Mouse (Mus musculus) forebrain, embryonic 15.5 days (tissue): ENCODE measurements around the gene Plekha5. TPM values are rescaled to one million over a fixed set of nuclear protein-coding genes. Genes with fewer than 3 reads are reported as not detected.
"Not testable (repeated sequence)": the region's sequence is repeated elsewhere in the genome, so short reads cannot be mapped to it uniquely, and the experiment has no call there.

Source experiments
- ATAC-seq: fragments of 200-750 bp; cut with Nextera tagmentation; replicated peaks from 2 replicates; pipeline ENCODE4 v1.8.0; 2017; ENCODE audit warnings: mild to moderate bottlenecking, moderate TSS enrichment, moderate library complexity
- H3K27ac ChIP-seq: fragments of 300-500 bp; sonication (generic); replicated peaks from 2 replicates; pipeline ENCODE4 v1.5.1; 2015; ENCODE audit warnings: mild to moderate bottlenecking, inconsistent platforms
- H3K27me3 ChIP-seq: fragments of 300-500 bp; sonication (generic); 2 replicates; pipeline ENCODE4 v1.6.1; 2015; ENCODE audit warnings: inconsistent platforms
- H3K36me3 ChIP-seq: fragments of 300-500 bp; sonication (generic); 2 replicates; pipeline ENCODE4 v1.6.1; 2015; ENCODE audit warnings: mild to moderate bottlenecking, inconsistent platforms
- H3K4me1 ChIP-seq: fragments of 300-500 bp; sonication (generic); 2 replicates; pipeline ENCODE4 v1.6.1; 2015; ENCODE audit warnings: inconsistent platforms
- H3K4me2 ChIP-seq: fragments of 300-500 bp; sonication (generic); replicated peaks from 2 replicates; pipeline ENCODE4 v1.6.1; 2015; ENCODE audit warnings: mild to moderate bottlenecking, inconsistent platforms
- H3K4me3 ChIP-seq: fragments of 300-500 bp; sonication (generic); 2 replicates; pipeline ENCODE4 v1.5.1; 2015; ENCODE audit warnings: mild to moderate bottlenecking, inconsistent platforms
- H3K9ac ChIP-seq: fragments of 300-500 bp; sonication (generic); replicated peaks from 2 replicates; pipeline ENCODE4 v1.6.1; 2015; ENCODE audit warnings: mild to moderate bottlenecking, inconsistent platforms
- H3K9me3 ChIP-seq: fragments of 300-500 bp; sonication (generic); 2 replicates; pipeline ENCODE4 v1.6.1; 2016; ENCODE audit warnings: inconsistent platforms
- WGBS: fragments of 180-500 bp; shearing (Covaris S2); methylation state at CpG from one replicate; pipeline ENCODE4 v1.1.7; 2015; ENCODE audit warnings: mixed read lengths; 5-methylcytosine and 5-hydroxymethylcytosine counted together
- polyA plus RNA-seq: library from polyadenylated mRNA; unstranded; fragments of >200 nt; fragmentation: Nextera tagmentation; extraction: Ambion mirVana; gene quantifications from 2 replicates; pipeline ENCODE4 v1.2.1, GENCODE M21; 2015

The Plekha5 gene
- polyA plus RNA-seq, 1 experiment from 2014 or later: 32.7 TPM

- no peak overlapping the region for H3K9ac ChIP-seq
- H3K36me3 ChIP-seq: no peaks in the 10 kb centered on the region
- H3K4me3 ChIP-seq: no peak overlapping the region
- ATAC-seq: no peak
- H3K4me1 ChIP-seq: no peaks in the 10 kb centered on the region
- no peaks in the 10 kb centered on the region for H3K9me3 ChIP-seq
- no peaks in the 10 kb centered on the region for H3K27me3 ChIP-seq
- no peak overlapping the region for H3K27ac ChIP-seq
- no peak overlapping the region for H3K4me2 ChIP-seq
- WGBS: 81% methylated on average over 3 of the region's 3 CpGs
Measured at GRCm38 (mm10) chr6:140498074-140498473, 74.2 kb downstream of the Plekha5 start.

- Histone ChIP-seq H3K27ac (no peak overlapping the region), H3K4me1 (no peaks in the 10 kb centered on the region), H3K9me3 (no peaks in the 10 kb centered on the region), H3K4me2 (no peak overlapping the region), H3K9ac (no peak overlapping the region), H3K36me3 (no peaks in the 10 kb centered on the region), H3K27me3 (no peaks in the 10 kb centered on the region), H3K4me3 (no peak overlapping the region)
- ATAC-seq: no peak
- 71% methylated on average over 4 of the region's 4 CpGs for WGBS
Measured at GRCm38 (mm10) chr6:140498958-140499357, 75.1 kb downstream of the Plekha5 start.

- ATAC-seq, H3K4me3 ChIP-seq, H3K4me2 ChIP-seq, H3K27ac ChIP-seq, H3K36me3 ChIP-seq, H3K9ac ChIP-seq, H3K9me3 ChIP-seq, H3K4me1 ChIP-seq, H3K27me3 ChIP-seq: not testable (repeated sequence)
- 62% methylated on average over 1 of the region's 1 CpGs for WGBS
Measured at GRCm38 (mm10) chr6:140500829-140501228, 77.0 kb downstream of the Plekha5 start.

- Histone ChIP-seq H3K9ac (no peak overlapping the region), H3K4me1 (no peaks in the 10 kb centered on the region), H3K4me2 (no peak overlapping the region), H3K36me3 (no peaks in the 10 kb centered on the region), H3K9me3 (no peaks in the 10 kb centered on the region), H3K27ac (no peak overlapping the region), H3K4me3 (no peak overlapping the region), H3K27me3 (no peaks in the 10 kb centered on the region)
- no peak for ATAC-seq
- WGBS: 87% methylated on average over 7 of the region's 7 CpGs
Measured at GRCm38 (mm10) chr6:140501841-140502240, 78.0 kb downstream of the Plekha5 start.

- Histone ChIP-seq H3K27ac (no peak overlapping the region), H3K4me3 (no peak overlapping the region), H3K36me3 (no peaks in the 10 kb centered on the region), H3K9me3 (no peaks in the 10 kb centered on the region), H3K9ac (no peak overlapping the region), H3K27me3 (no peaks in the 10 kb centered on the region), H3K4me1 (peaks cover 6% of the 10 kb centered on the region; the same call in 1 of the 2 replicates), H3K4me2 (no peak overlapping the region)
- WGBS: 87% methylated on average over 10 of the region's 10 CpGs
- ATAC-seq: no peak
Measured at GRCm38 (mm10) chr6:140504796-140505195, 80.9 kb downstream of the Plekha5 start.

- ATAC-seq: no peak
- Histone ChIP-seq H3K27me3 (no peaks in the 10 kb centered on the region), H3K9me3 (no peaks in the 10 kb centered on the region), H3K9ac (no peak overlapping the region), H3K4me3 (no peak overlapping the region), H3K4me2 (no peak overlapping the region), H3K4me1 (peaks cover 14% of the 10 kb centered on the region), H3K36me3 (no peaks in the 10 kb centered on the region), H3K27ac (no peak overlapping the region)
- WGBS: 51% methylated on average over 3 of the region's 3 CpGs
Measured at GRCm38 (mm10) chr6:140507605-140508004, 83.8 kb downstream of the Plekha5 start.

GRCm38 (mm10) chr6:140508475-140509150 lies 84.8 kb downstream of the Plekha5 start:
- Histone ChIP-seq H3K4me1 (peaks cover 15% of the 10 kb centered on the region), H3K9ac (no peak overlapping the region), H3K27ac (no peak overlapping the region), H3K36me3 (no peaks in the 10 kb centered on the region), H3K9me3 (no peaks in the 10 kb centered on the region), H3K4me3 (no peak overlapping the region), H3K4me2 (no peak overlapping the region), H3K27me3 (no peaks in the 10 kb centered on the region)
- WGBS: 61% methylated on average over 13 of the region's 13 CpGs
- ATAC-seq: no peak

- Histone ChIP-seq H3K36me3 (no peaks in the 10 kb centered on the region), H3K27me3 (no peaks in the 10 kb centered on the region), H3K4me2 (no peak overlapping the region), H3K4me3 (no peak overlapping the region), H3K9ac (no peak overlapping the region), H3K9me3 (no peaks in the 10 kb centered on the region), H3K27ac (no peak overlapping the region), H3K4me1 (peaks cover 15% of the 10 kb centered on the region)
- 47% methylated on average over 9 of the region's 9 CpGs for WGBS
- ATAC-seq: no peak
Measured at GRCm38 (mm10) chr6:140509151-140509530, 85.3 kb downstream of the Plekha5 start.

- H3K4me3 ChIP-seq: no peak overlapping the region
- H3K9me3 ChIP-seq: no peaks in the 10 kb centered on the region
- no peak overlapping the region for H3K4me2 ChIP-seq
- 31% methylated on average over 1 of the region's 1 CpGs for WGBS
- no peaks in the 10 kb centered on the region for H3K27me3 ChIP-seq
- H3K4me1 ChIP-seq: peaks cover 22% of the 10 kb centered on the region
- no peak overlapping the region for H3K27ac ChIP-seq
- no peaks in the 10 kb centered on the region for H3K36me3 ChIP-seq
- H3K9ac ChIP-seq: no peak overlapping the region
- ATAC-seq: no peak
Measured at GRCm38 (mm10) chr6:140512016-140512415, 88.2 kb downstream of the Plekha5 start.

GRCm38 (mm10) chr6:140512427-140512826 lies 88.6 kb downstream of the Plekha5 start:
- ATAC-seq: no peak
- Histone ChIP-seq H3K9me3 (no peaks in the 10 kb centered on the region), H3K4me2 (no peak overlapping the region), H3K4me3 (no peak overlapping the region), H3K9ac (no peak overlapping the region), H3K4me1 (peaks cover 22% of the 10 kb centered on the region), H3K27ac (no peak overlapping the region), H3K27me3 (no peaks in the 10 kb centered on the region), H3K36me3 (no peaks in the 10 kb centered on the region)
- 61% methylated on average over 8 of the region's 8 CpGs for WGBS

- H3K27me3 ChIP-seq: no peaks in the 10 kb centered on the region
- H3K36me3 ChIP-seq: no peaks in the 10 kb centered on the region
- ATAC-seq: peak; percentile 34
- no peaks in the 10 kb centered on the region for H3K9me3 ChIP-seq
- no peak overlapping the region for H3K4me2 ChIP-seq
- H3K4me3 ChIP-seq: no peak overlapping the region
- 13% methylated on average over 8 of the region's 8 CpGs for WGBS
- H3K27ac ChIP-seq: no peak overlapping the region
- peaks cover 21% of the 10 kb centered on the region for H3K4me1 ChIP-seq
- no peak overlapping the region for H3K9ac ChIP-seq
Measured at GRCm38 (mm10) chr6:140514205-140515110, 90.6 kb downstream of the Plekha5 start.

- H3K4me3 ChIP-seq: no peak overlapping the region
- no peak overlapping the region for H3K9ac ChIP-seq
- H3K27ac ChIP-seq: no peak overlapping the region
- 57% methylated on average over 4 of the region's 4 CpGs for WGBS
- no peaks in the 10 kb centered on the region for H3K27me3 ChIP-seq
- peaks cover 30% of the 10 kb centered on the region for H3K4me1 ChIP-seq
- H3K9me3 ChIP-seq: no peaks in the 10 kb centered on the region
- H3K36me3 ChIP-seq: no peaks in the 10 kb centered on the region
- ATAC-seq: no peak
- H3K4me2 ChIP-seq: no peak overlapping the region
Measured at GRCm38 (mm10) chr6:140515550-140515949, 91.7 kb downstream of the Plekha5 start.
